Mouse (Mus musculus) olfactory bulb, adult 2 months (tissue): Measurements from ENCODE around the gene Hcrt.

Experiments
- CTCF ChIP-seq: fragments of 200-500 bp; IDR thresholded peaks from 2 replicates; pipeline ENCODE4 v1.5.1; 2012; ENCODE audit warnings: low read depth, mild to moderate bottlenecking, low read length, moderate library complexity; ENCODE audit not compliant: insufficient read depth
- POLR2A ChIP-seq: fragments of 200-500 bp; IDR thresholded peaks from 2 replicates; pipeline ENCODE4 v1.6.1; 2012; ENCODE audit warnings: mild to moderate bottlenecking, low read depth, low read length, moderate library complexity; ENCODE audit not compliant: insufficient read depth

DNA sequence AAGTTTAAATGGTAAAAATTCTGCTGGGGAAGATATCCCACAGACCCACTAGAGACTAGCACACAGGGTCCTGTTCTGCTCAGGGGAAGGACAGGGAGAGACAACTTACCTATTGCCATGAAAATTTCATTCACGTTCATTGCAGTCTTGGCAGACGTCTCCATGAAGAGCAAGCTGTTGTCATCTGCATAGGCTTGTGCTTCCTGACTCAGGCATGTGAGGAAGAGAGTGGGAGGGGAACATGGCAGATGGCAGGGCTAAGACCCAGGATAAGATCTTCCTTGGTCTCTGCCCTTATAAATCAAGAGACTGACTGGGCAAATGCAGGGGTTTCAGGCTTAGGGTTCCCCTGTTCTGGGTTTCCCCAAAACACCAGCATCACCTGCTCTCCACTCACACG is 46.1 kb downstream of the Hcrt start:
- TF ChIP-seq CTCF (no peak), POLR2A (no peak)
